Mouse (Mus musculus) fat pad, adult 2 months (tissue): ENCODE results near the gene Numbl.

ENCODE experiments used
- DNase-seq: peaks from one replicate; pipeline ENCODE4 v3.0.0-alpha.2; 2011; ENCODE audit warnings: low read depth, low spot score; ENCODE audit errors: extremely low read depth

Gene Numbl

GRCm38 (mm10) chr7:27251946-27252345 lies 6.3 kb upstream of the Numbl start:
- DNase-seq, result no peak

- DNase-seq, result no peak
These were observed 2.5 kb upstream of the Numbl start for GRCm38 (mm10) chr7:27255721-27256120.

- no peak for DNase-seq
These were observed 984 bp upstream of the Numbl start for GRCm38 (mm10) chr7:27257046-27257851.

- no peak for DNase-seq
These were observed 405 bp upstream of the Numbl start for GRCm38 (mm10) chr7:27257852-27258204.

- no peak for DNase-seq
These were observed 1.1 kb downstream of the Numbl start for GRCm38 (mm10) chr7:27259271-27259721.

- DNase-seq, result no peak
These were observed 1.5 kb downstream of the Numbl start for GRCm38 (mm10) chr7:27259771-27260170.

GRCm38 (mm10) chr7:27260856-27261255 lies 2.6 kb downstream of the Numbl start:
- DNase-seq, result no peak

GRCm38 (mm10) chr7:27261888-27262287 lies 3.7 kb downstream of the Numbl start:
- DNase-seq, result no peak

- no peak for DNase-seq
These were observed 6.5 kb downstream of the Numbl start for GRCm38 (mm10) chr7:27264761-27265160.

GRCm38 (mm10) chr7:27266515-27267128 lies 8.4 kb downstream of the Numbl start:
- no peak for DNase-seq

GRCm38 (mm10) chr7:27271423-27271822 lies 13.2 kb downstream of the Numbl start:
- no peak for DNase-seq

GRCm38 (mm10) chr7:27273739-27274351 lies 15.6 kb downstream of the Numbl start:
- no peak for DNase-seq

- DNase-seq, result no peak
These were observed 16.7 kb downstream of the Numbl start for GRCm38 (mm10) chr7:27274916-27275315.

GRCm38 (mm10) chr7:27276021-27276420 lies 17.8 kb downstream of the Numbl start:
- DNase-seq, result no peak

- no peak for DNase-seq
These were observed 19.0 kb downstream of the Numbl start for GRCm38 (mm10) chr7:27277191-27277590.

- no peak for DNase-seq
These were observed 23.5 kb downstream of the Numbl start for GRCm38 (mm10) chr7:27281717-27282116.

GRCm38 (mm10) chr7:27282225-27282624 lies 24.0 kb downstream of the Numbl start:
- no peak for DNase-seq

GRCm38 (mm10) chr7:27284865-27285697 lies 26.8 kb downstream of the Numbl start:
- DNase-seq, result no peak

- DNase-seq, result no peak
These were observed 27.4 kb downstream of the Numbl start for GRCm38 (mm10) chr7:27285698-27286066.

- no peak for DNase-seq
These were observed 30.5 kb downstream of the Numbl start for GRCm38 (mm10) chr7:27288732-27289131.

GRCm38 (mm10) chr7:27290555-27290954 lies 32.3 kb downstream of the Numbl start:
- DNase-seq, result no peak
